Mouse (Mus musculus) cerebellum, adult 9-10 months (tissue): Measurements from ENCODE around the gene Inip.
A peak's percentile ranks its signal among the peaks of the same experiment; 100 is the strongest.

Source experiments
- DNase-seq: peaks from one replicate; pipeline ENCODE4 v3.0.0; 2022

The Inip gene

DNA sequence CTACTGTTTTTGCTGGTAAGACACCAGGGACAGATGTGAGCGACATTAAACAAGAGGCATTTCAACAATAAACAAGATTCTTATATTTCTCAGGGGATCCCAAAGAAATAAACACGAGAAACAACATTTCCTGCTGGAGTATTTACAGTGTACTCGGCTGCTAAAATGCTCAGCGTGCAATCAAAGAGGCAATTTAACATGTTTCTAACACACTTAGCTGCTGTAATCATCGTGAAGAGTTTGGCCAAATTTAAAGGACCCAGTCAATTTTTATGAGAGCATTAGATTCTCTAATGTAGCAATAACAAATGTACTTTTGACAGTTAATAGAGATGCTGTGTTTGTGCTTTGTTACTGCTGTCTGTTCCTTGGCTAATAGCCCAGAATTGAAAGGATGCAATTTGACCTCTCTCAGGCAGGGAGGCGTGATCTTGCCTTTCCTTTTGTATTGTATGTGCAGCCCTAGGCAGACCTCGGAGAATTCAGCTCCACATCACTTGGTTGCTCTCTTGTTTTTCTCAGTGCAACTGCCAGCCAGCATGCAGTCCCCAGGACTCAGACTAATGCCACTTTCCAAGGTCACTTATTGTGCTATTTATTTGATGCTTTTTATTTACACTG lies 35.9 kb downstream of the Inip start:
- DNase-seq, result no peak

DNA sequence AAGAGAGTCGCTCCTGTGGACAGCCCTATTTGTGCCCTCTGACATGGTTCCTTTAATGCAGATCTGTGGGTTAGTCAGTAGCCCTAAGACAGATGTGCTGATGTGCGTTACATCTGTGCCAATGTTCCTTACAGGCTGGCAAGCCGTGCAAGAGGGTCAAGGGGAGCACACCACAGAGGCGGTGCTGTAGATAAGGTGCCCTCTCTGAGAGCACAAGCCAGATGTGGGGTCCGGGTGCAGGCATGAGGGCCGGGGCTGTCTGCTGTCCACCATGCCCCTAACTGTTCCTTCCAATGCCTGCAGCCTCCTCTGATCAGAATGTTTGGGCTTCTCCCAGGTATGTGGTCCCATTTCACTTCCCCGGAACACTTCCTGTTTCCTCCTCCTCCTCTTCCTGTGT lies 36.4 kb downstream of the Inip start:
- no peak for DNase-seq

DNA sequence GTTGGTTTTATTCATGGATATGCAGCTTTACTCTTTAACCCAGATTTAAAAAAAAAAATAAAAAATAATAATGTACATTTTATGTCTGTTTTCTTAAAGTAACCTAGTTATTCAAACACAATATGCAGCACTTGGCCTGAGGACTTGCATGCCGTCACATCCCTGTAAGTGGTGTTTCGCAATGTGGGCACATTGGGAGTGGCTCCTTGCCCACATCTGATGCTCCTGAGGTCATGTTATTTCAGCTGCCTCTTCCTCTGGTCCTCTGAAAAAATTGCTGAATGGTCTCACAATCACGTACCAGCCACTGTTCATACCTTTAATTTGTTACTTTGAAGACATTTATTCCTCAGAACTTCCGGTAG lies 40.0 kb downstream of the Inip start:
- no peak for DNase-seq

DNA sequence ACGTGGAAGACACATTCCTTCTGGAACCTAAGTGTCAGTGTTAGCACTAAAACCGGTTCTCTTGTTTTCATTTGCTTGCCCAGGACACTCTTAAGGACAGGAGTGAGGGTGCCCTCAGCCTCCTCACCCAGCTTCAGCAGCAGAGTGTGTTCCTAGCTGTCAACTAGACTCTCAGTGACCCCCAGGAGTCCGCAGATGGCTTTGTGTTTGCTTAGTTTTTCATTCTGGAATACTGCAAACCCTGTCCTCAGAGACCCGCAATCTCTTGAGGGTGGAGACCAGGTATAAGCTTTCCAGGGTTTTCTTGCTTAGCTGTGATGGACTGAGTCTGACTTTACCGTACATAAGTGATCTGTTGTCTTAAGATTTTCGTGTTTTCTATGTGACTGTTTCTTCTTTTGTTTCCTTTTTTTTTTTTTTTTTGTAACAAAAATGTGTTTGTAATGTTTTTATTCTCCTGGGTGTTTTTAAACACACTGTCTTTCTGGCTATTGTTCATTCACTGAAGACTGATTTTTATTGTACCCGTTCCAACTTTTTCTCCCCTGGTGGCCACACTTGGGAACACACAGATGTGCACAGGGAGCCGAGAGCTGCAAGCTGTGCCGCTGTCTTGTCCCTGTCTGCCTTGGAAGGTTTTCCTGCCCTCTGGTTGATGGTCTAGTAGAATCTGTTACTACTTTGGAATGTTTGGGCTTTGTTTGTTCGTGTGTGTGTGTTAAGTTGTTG lies 40.6 kb downstream of the Inip start:
- no peak for DNase-seq

DNA sequence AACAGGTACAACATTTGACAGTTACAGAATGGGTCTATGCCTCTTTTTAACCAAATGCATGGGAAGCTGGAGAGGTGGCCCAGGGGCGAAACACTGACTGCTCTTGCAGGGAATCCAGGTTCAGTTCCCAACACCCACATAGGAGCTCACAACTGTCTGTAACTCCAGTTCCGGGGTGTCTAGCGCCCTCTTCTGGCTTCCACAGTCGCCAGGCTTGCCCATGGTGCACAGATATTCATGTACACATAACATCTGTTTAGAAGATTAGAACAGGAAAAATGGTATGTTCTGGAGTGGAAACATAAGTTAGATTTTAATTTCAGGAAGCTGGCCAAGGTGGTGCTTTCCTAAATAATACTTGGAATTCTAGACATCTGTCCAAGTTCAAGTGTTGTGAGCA lies 41.4 kb downstream of the Inip start:
- DNase-seq, result no peak

DNA sequence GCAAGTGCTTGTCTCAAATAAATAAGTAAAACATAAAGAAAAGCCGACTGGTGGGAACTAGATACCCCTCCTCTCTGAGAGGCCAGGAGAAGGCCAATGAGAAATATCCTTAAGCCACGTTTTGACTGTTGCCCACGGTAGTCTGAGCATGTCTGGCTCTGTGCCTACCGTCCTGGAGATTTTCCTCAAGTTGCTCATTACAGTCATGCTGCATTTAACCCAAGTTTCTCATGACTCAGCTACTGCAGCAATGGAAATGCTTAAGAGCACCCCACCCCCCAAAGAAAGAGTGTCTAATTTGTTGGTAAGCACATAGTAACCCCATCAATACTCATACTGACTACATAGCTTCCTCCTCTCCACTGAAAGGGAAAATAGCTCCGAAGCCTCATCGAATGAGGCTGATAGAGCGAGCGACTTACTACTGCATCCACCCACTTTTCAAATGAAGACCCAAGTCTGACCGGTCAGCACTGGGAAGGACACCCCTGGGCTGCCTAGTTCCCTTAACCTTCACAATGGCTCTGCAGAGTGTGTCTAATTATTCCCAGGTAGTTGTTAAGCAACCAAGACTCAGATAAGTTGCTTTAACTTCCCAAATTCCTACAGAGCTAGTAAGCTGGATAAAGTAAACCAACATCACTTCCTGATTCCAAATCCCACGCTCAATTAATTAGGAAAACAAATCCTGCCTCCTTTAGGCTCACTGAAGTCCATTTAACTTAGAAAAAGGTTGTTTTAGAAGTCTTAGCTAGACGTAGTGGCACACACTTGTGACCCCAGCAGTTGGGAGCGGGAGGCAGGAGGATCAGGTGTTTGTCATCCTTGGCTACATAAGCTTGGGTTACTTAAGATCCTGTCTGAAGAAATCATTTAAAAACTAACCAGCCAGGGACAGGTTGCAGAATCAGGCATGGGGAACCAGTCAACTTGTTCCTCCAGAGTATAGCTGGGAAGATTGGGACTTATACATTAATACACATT lies 43.6 kb downstream of the Inip start:
- no peak for DNase-seq

DNA sequence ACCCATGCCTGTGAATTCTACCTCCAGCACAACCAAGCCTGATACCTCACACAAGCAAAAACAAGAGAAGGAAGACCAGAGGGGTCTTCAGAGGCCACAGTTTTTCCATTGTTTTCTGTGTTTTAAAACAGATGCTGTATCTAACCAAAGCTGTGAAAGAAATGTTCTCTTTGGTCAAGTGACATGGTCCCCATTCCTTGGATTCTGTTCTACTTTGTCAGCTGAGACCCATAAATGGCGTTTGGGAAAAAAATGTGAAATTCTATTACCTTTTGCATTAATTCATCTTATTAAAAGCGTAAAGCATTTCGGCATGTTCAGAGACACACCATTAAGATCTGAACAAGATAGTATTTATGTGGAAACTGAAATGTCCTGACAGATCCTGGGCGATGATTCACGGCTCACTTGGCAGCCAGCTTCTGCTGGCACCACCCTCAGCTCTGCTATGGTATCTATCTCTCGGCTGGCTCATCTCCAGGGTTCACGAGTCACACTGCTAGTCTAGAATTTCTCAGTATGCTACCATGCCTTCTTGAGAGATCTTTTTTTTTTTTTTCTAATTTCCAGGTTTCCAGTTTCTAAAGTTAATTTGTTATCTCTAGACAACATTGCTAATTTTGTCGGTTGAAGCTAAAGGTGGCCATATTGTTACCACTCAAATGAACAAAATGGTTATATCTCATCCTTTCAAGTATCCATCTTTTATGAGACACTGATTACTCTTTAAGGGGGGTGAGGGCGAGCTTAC lies 44.9 kb downstream of the Inip start:
- DNase-seq, result peak; percentile 86

DNA sequence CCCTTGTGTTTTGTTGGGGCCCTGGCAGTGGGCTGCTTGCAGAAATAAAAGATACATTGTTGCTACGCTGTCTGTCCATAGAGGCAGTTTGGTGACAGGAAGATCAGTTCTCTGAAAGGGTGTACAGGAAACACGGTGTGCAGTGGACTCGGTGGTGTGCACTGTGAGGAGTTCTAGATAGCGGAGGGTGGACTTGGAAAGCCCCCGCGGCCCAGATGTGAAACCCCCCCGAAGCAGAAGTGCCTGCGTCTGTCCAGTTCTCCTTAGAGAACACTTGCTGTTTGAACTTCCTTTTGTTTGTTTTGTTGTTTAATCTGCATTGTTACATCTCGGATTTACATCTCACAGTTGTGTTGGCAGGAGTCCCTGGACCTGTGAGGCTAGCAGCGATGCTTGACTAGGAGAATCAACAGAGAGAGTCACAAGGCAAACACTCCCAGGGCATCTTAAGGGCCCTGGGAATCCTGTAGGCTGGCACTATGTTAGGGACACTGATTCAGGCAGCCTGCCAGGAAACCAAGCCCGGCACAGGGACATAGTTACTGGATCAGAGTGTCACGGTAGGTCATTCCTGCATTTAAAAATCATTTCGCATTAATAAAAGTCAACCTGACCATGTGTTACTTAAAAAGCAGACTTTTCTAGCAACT lies 47.8 kb downstream of the Inip start:
- no peak for DNase-seq

DNA sequence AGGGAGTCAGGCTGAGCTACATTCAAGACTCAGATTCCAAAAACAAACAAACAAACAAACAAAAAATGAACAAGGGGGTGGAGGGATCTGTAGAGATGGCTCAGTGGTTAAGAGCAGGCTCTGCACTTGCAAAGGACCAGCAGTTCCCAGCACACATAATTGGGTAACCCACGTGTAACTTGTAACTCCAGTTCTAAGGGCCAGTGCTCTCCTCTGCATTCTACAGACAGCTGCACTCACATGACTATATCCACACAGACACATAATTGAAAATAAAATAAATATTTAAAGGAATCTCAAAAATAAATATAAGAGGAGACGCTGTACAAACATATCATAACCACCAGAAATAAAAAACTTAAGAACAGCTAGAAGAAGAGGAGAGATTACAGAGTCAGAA lies 61.5 kb downstream of the Inip start:
- DNase-seq, result no peak

DNA sequence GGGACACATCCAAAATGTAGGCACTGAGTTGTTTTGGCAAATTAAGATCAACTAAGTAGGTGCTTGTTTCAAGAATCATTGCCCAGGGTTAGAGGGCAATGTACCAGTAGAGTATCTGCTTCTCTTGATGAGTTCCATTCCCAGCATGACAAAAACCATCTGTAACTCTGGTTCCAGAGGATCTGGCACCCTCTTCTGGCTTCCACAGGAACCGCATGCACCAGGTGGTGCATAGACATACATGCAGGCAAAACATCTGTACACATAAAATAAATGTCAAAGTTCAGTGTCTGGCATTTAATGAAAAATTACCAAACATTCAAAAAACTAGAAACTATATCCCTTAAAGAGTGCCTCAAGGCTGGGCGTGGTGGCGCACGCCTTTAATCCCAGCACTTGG lies 62.1 kb downstream of the Inip start:
- no peak for DNase-seq

DNA sequence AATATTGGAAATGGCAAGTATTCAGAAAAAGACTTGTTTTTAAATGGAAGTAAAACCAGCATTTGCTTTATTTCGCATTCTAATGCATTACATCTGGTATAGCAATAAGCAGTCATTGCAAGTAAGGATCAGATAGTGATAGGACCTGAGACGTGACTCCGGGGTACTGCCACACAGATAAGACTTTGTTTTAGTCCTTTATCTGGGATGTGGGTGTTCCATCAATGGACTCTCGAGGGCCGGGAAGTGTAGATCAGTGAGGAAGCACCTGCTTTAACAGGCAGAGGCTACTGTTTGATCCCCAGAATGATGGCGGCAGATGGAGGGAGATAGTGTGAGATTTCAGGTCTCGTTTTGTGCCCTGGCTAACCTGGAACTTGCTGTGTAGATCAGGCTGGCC lies 69.8 kb downstream of the Inip start:
- no peak for DNase-seq

DNA sequence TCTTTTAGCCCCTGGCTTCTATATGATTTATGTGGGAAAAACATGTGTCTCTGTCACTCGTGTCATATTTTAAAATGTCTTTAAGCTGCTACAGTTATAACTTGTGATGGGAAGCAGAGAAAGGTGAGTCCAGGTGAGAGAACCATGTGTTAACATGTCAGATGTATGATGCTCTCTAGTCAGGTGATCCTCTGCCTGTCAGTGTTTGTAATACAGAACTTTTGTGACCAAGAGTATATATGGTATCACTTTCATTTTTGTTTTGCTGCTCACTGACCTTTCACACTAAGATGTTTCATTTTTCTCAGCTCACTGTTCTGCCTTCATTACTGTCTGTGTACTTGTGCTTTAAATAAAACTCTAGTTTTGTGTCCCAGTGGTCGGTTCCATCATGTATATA lies 72.5 kb downstream of the Inip start:
- DNase-seq, result no peak

DNA sequence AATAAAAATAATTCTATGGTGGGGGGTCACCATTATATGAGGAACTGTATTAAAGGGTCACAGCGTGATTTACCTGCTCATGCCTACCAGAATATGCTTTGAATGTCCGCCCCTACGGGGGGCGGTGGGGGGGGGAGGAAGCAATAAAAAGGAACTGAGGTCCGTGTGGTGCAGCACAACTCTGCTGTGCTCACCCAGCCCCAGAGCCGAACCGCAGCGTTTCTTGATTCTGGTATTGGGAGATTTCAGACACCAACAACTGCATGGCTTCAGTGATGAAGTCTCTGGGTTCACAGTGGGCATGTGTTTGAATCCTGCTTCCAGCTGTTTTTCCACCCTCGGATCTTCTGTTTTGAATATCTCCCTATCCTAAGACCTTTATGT lies 73.5 kb downstream of the Inip start:
- DNase-seq, result no peak

DNA sequence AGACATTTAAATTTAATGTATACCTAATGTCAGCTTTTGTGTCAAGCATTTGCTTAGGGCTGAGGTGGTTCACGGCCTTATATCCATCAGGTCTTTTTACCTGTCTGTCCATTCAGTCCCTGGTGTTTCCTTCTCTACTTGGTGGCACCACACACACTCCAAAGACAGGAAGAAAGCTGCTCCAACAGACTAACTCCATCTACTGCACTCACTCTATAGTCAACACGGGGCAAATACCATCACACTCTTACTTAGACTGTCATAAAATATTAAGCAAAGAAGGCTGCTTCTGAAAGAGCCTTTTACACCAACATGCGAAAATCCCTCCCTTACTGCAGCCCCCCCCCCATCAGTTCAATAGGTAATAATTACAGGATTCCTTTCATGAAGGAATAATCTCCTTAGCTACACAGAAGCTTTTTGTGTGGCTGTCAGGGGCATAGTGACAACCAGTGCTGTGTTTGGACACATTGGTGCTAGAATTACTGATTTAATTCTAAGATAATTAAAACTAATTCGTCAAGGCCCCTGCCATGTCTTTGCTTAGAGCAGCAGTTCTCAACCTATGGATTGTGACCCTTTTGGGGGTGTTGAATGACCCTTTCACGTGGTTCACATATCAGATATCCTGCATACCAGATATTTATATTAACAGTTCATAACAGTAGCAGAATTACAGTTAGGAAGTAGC lies 74.1 kb downstream of the Inip start:
- no peak for DNase-seq

DNA sequence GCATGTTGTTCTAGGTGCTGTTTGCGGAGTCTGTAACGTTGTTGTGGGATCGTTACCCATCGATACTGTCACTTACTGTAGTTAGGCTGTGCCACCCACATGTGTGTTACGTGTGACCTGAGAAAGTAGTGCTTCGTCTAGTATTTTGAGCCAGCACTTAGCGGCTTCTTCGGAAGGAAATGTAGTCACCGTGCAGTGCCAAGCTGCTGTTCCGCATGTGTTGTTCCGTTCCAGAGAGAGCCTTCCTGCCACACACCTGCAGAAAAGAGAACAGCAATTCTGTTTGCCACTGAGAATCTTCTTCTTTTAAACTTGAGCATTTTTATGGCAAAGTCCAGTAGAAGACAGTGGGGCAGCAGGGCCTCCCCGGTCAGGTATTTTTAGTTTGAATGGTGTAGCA lies 74.9 kb downstream of the Inip start:
- DNase-seq, result no peak

DNA sequence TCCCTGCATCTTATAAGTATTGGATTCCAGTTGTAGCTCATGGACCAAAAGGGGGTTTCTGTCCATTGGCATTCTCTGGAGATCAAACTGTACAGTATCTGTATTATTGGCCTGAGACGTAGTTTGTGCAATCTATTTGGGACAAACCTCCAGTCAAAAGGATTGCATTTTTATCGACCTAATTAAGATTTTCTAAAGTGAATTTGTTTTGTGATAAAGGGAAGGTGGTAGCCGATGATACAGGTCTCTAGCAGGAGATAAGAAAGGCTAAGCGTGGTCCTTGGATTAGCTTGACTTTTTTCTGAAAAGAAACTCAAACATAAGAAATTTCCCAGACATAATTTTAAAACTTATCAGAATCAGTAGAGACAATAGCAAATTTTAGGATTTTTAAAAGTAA lies 75.8 kb downstream of the Inip start:
- no peak for DNase-seq

DNA sequence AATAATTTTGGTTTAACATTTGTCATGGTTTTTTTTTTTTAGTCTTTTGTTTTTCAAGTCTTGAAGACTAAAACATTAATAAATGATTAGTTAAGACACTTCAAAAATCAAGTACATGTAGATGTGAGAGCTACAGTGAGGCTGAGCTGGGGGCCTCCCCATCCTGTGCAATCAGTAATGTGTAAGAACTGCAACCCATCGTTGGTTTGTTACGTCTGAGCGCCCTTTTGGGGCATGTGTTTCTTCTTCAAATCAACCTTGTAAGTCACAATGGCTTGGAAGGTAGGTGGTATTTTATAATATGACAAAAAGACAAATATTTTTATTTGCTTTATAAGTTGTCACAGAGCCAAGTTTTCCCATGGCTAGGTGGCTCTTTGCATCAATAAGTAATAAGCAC lies 79.6 kb downstream of the Inip start:
- no peak for DNase-seq
